Mouse (Mus musculus): ENCODE measurements at regions not wholly inside any gene's neighbourhood (a gene's known extent, or its start where the extent isn't known, plus 50 kb on each side); places are given as distances from the start of the nearest gene placed in this dataset.
"Not testable (repeated sequence)": the region's sequence is repeated elsewhere in the genome, so short reads cannot be mapped to it uniquely, and the experiment has no call there.

- DNase-seq: no peak
Measured at GRCm38 (mm10) chr13:25678221-25678735, 408.0 kb upstream of the Nrsn1 start.

- DNase-seq: no peak
Measured at GRCm38 (mm10) chr13:25675208-25675607, 404.9 kb upstream of the Nrsn1 start.

GRCm38 (mm10) chr13:25666022-25666421 is 395.7 kb upstream of the Nrsn1 start:
- no peak for DNase-seq

- DNase-seq: no peak
Measured at GRCm38 (mm10) chr13:25664963-25665606, 394.8 kb upstream of the Nrsn1 start.

- DNase-seq: no peak
Measured at GRCm38 (mm10) chr13:25648430-25648786, 378.1 kb upstream of the Nrsn1 start.

- DNase-seq: no peak
Measured at GRCm38 (mm10) chr13:25647711-25648429, 377.6 kb upstream of the Nrsn1 start.

- DNase-seq: no peak
Measured at GRCm38 (mm10) chr13:25639522-25640291, 369.4 kb upstream of the Nrsn1 start.

GRCm38 (mm10) chr13:25629466-25629865 is 359.2 kb upstream of the Nrsn1 start:
- no peak for DNase-seq

- DNase-seq: no peak
Measured at GRCm38 (mm10) chr13:25617578-25617977, 347.3 kb upstream of the Nrsn1 start.

GRCm38 (mm10) chr13:25611986-25612385 is 341.7 kb upstream of the Nrsn1 start:
- DNase-seq: no peak

- no peak for DNase-seq
Measured at GRCm38 (mm10) chr13:25609641-25610040, 339.3 kb upstream of the Nrsn1 start.

GRCm38 (mm10) chr13:25609241-25609640 is 338.9 kb upstream of the Nrsn1 start:
- no peak for DNase-seq

GRCm38 (mm10) chr13:25601351-25601750 is 331.0 kb upstream of the Nrsn1 start:
- DNase-seq: not testable (repeated sequence)

- DNase-seq: no peak
Measured at GRCm38 (mm10) chr13:25594629-25595028, 324.3 kb upstream of the Nrsn1 start.

- DNase-seq: no peak
Measured at GRCm38 (mm10) chr13:25570641-25571040, 300.3 kb upstream of the Nrsn1 start.

- DNase-seq: peak; percentile 28
Measured at GRCm38 (mm10) chr13:25562746-25563145, 292.4 kb upstream of the Nrsn1 start.

GRCm38 (mm10) chr13:25560339-25560738 is 290.0 kb upstream of the Nrsn1 start:
- no peak for DNase-seq

GRCm38 (mm10) chr13:25554962-25555361 is 284.7 kb upstream of the Nrsn1 start:
- DNase-seq: no peak

- DNase-seq: no peak
Measured at GRCm38 (mm10) chr13:25548551-25548950, 278.2 kb upstream of the Nrsn1 start.

- no peak for DNase-seq
Measured at GRCm38 (mm10) chr13:25547150-25548145, 277.1 kb upstream of the Nrsn1 start.

- DNase-seq: no peak
Measured at GRCm38 (mm10) chr13:25524094-25524493, 253.8 kb upstream of the Nrsn1 start.

GRCm38 (mm10) chr13:25507355-25507754 is 237.1 kb upstream of the Nrsn1 start:
- DNase-seq: no peak
